Mouse (Mus musculus): Measurements from ENCODE around the gene Ptchd1. TPM values are rescaled to one million over a fixed set of nuclear protein-coding genes. Genes with fewer than 3 reads are reported as not detected.

Ptchd1 gene
- polyA plus RNA-seq (2014; fragmentation: Illumina TruSeq; extraction: RNeasy Lipid Tissue Mini Kit (QIAGEN cat#74804); ENCODE audit: low read depth, low replicate concordance), result not detected

GRCm38 (mm10) chrX:155623701-155624281, at the start of gene Ptchd1:
Gene Ptchd1, minus strand, starts transcription at chrX:155623814.

GRCm38 (mm10) chrX:155624341-155624841, 777 bp upstream of the Ptchd1 start, which contains the start of gene Gm15155:
Gene Gm15155, plus strand, starts transcription at chrX:155624741.

Other genes with a start within 250 kb of the Ptchd1 start
- gene Gm15155, start 927 bp upstream of the Ptchd1 start, polyA plus RNA-seq (2014; fragmentation: Illumina TruSeq; extraction: RNeasy Lipid Tissue Mini Kit (QIAGEN cat#74804); ENCODE audit: low read depth, low replicate concordance), result not detected

All from heart, adult 10 weeks (tissue).